Mouse (Mus musculus) MEL (cell line): Measurements from ENCODE around the gene Zup1. TPM values are rescaled to one million over a fixed set of nuclear protein-coding genes. Genes with fewer than 3 reads are reported as not detected.

Experiments
- DNase-seq: peaks from one replicate; pipeline ENCODE4 v3.0.0; 2011; ENCODE audit warnings: low read depth, low spot score
- H3K27ac ChIP-seq: 2 replicates; pipeline ENCODE4 v1.5.1; 2012; ENCODE audit warnings: low read depth, mild to moderate bottlenecking, control low read depth, low read length, moderate library complexity; ENCODE audit not compliant: control insufficient read depth
- H3K27me3 ChIP-seq, 2 experiments: fragments of 150-350 bp in 1 of 2; sonication (generic) in 1 of 2; 2 replicates each; pipeline ENCODE4 v1.6.1; 2012; ENCODE audit warnings: low read length in 2 of 2, mild to moderate bottlenecking in 2 of 2, improper control_type of control experiment in 1 of 2, moderate library complexity in 1 of 2; ENCODE audit not compliant: insufficient read depth in 2 of 2, control insufficient read depth in 1 of 2
- H3K36me3 ChIP-seq, 2 experiments: 2 replicates each; pipeline ENCODE4 v1.6.1; 2012 to 2014; ENCODE audit warnings: low read length in 2 of 2, improper control_type of control experiment in 1 of 2, inconsistent platforms in 1 of 2, mild to moderate bottlenecking in 1 of 2; ENCODE audit not compliant: insufficient read depth in 2 of 2, control insufficient read depth in 1 of 2
- H3K4me1 ChIP-seq, 2 experiments: fragments of 150-350 bp in 1 of 2; sonication (generic) in 1 of 2; 2 replicates each; pipeline ENCODE4 v1.6.1; 2012; ENCODE audit warnings: low read length in 2 of 2, improper control_type of control experiment in 1 of 2, mild to moderate bottlenecking in 1 of 2; ENCODE audit not compliant: insufficient read depth in 2 of 2, control insufficient read depth in 1 of 2
- H3K4me3 ChIP-seq, 2 experiments: fragments of 150-350 bp in 1 of 2; sonication (generic) in 1 of 2; 2 replicates each; pipeline ENCODE4 v1.5.1; 2012; ENCODE audit warnings: low read depth in 2 of 2, low read length in 2 of 2, mild to moderate bottlenecking in 2 of 2, moderate library complexity in 2 of 2, control low read depth in 1 of 2, improper control_type of control experiment in 1 of 2; ENCODE audit not compliant: control insufficient read depth in 1 of 2, insufficient read depth in 1 of 2
- H3K79me2 ChIP-seq: 2 replicates; pipeline ENCODE4 v1.6.1; 2012; ENCODE audit warnings: mild to moderate bottlenecking, low read length, moderate library complexity; ENCODE audit not compliant: control insufficient read depth, poor library complexity, insufficient read depth
- H3K9ac ChIP-seq: 2 replicates; pipeline ENCODE4 v1.6.1; 2012; ENCODE audit warnings: low read depth, mild to moderate bottlenecking, control low read depth, low read length, moderate library complexity; ENCODE audit not compliant: control insufficient read depth, poor library complexity, severe bottlenecking
- H3K9me3 ChIP-seq: fragments of 150-350 bp; sonication (generic); replicated peaks from 2 replicates; pipeline ENCODE4 v1.6.1; 2012; ENCODE audit warnings: mild to moderate bottlenecking, low read length, improper control_type of control experiment, moderate library complexity; ENCODE audit not compliant: insufficient read depth
- BHLHE40 ChIP-seq: IDR thresholded peaks from 2 replicates; pipeline ENCODE4 v1.6.1; 2012; ENCODE audit warnings: low read depth, mild to moderate bottlenecking, inconsistent platforms, low read length, improper control_type of control experiment, borderline replicate concordance
- CHD1 ChIP-seq: IDR thresholded peaks from 2 replicates; pipeline ENCODE4 v1.6.1; 2012; ENCODE audit warnings: low read depth, mild to moderate bottlenecking, inconsistent platforms, low read length, improper control_type of control experiment
- CHD2 ChIP-seq: IDR thresholded peaks from 2 replicates; pipeline ENCODE4 v1.6.1; 2011; ENCODE audit warnings: low read length, improper control_type of control experiment
- E2F4 ChIP-seq: IDR thresholded peaks from 2 replicates; pipeline ENCODE4 v1.6.1; 2011; ENCODE audit warnings: low read depth, low read length, improper control_type of control experiment, borderline replicate concordance
- ELF1 ChIP-seq: IDR thresholded peaks from 2 replicates; pipeline ENCODE4 v1.6.1; 2014; ENCODE audit warnings: low read depth, mild to moderate bottlenecking, inconsistent platforms, low read length, improper control_type of control experiment, moderate library complexity
- GATA1 ChIP-seq: IDR thresholded peaks from 2 replicates; pipeline ENCODE4 v1.6.1; 2011; ENCODE audit warnings: low read depth, low read length, improper control_type of control experiment
- HCFC1 ChIP-seq: IDR thresholded peaks from 2 replicates; pipeline ENCODE4 v1.6.1; 2012; ENCODE audit warnings: low read depth, mild to moderate bottlenecking, inconsistent platforms, low read length, improper control_type of control experiment, moderate library complexity
- JUND ChIP-seq: IDR thresholded peaks from 2 replicates; pipeline ENCODE4 v1.6.1; 2011; ENCODE audit warnings: low read depth, mild to moderate bottlenecking, improper control_type of control experiment, low read length
- KAT2A ChIP-seq: conservative IDR thresholded peaks from 2 replicates; pipeline ENCODE4 v1.6.1; 2012; ENCODE audit warnings: low read depth, low read length, improper control_type of control experiment, inconsistent platforms
- MAX ChIP-seq: IDR thresholded peaks from 2 replicates; pipeline ENCODE4 v1.6.1; 2011; ENCODE audit warnings: low read length, improper control_type of control experiment
- MXI1 ChIP-seq: IDR thresholded peaks from 2 replicates; pipeline ENCODE4 v1.6.1; 2011; ENCODE audit warnings: mild to moderate bottlenecking, low read depth, low read length, improper control_type of control experiment
- NELFE ChIP-seq: IDR thresholded peaks from 2 replicates; pipeline ENCODE4 v1.6.1; 2011; ENCODE audit warnings: low read depth, low read length, improper control_type of control experiment
- NRF1 ChIP-seq: IDR thresholded peaks from 2 replicates; pipeline ENCODE4 v1.6.1; 2014; ENCODE audit warnings: low read depth, mild to moderate bottlenecking, inconsistent platforms, low read length, improper control_type of control experiment, moderate library complexity; ENCODE audit not compliant: poor library complexity, insufficient read depth, severe bottlenecking
- POLR2A ChIP-seq, 2 experiments: IDR thresholded peaks; 2 replicates each; pipeline ENCODE4 v1.6.1; 2011 to 2012; ENCODE audit warnings: low read length in 2 of 2, mild to moderate bottlenecking in 2 of 2, control low read depth in 1 of 2, improper control_type of control experiment in 1 of 2, low read depth in 1 of 2, moderate library complexity in 1 of 2; ENCODE audit not compliant: control insufficient read depth in 1 of 2, insufficient read depth in 1 of 2, poor library complexity in 1 of 2
- POLR2AphosphoS5 ChIP-seq: IDR thresholded peaks from 2 replicates; pipeline ENCODE4 v1.6.1; 2012; ENCODE audit warnings: low read depth, borderline replicate concordance, mild to moderate bottlenecking, inconsistent platforms, low read length, moderate library complexity, mixed read lengths
- SIN3A ChIP-seq: IDR thresholded peaks from 2 replicates; pipeline ENCODE4 v1.6.1; 2012; ENCODE audit warnings: low read length, improper control_type of control experiment, inconsistent platforms
- SMC3 ChIP-seq: IDR thresholded peaks from 2 replicates; pipeline ENCODE4 v1.6.1; 2011; ENCODE audit warnings: low read depth, low read length, improper control_type of control experiment
- TAL1 ChIP-seq: IDR thresholded peaks from 2 replicates; pipeline ENCODE4 v1.6.1; 2012; ENCODE audit warnings: mild to moderate bottlenecking, inconsistent platforms, low read length, moderate library complexity, mixed read lengths
- TBP ChIP-seq: IDR thresholded peaks from 2 replicates; pipeline ENCODE4 v1.8.0; 2011; ENCODE audit warnings: low read depth, low read length, improper control_type of control experiment
- UBTF ChIP-seq: IDR thresholded peaks from 2 replicates; pipeline ENCODE4 v1.6.1; 2012; ENCODE audit warnings: low read depth, mild to moderate bottlenecking, inconsistent platforms, low read length, improper control_type of control experiment, moderate library complexity, borderline replicate concordance; ENCODE audit not compliant: insufficient read depth
- USF1 ChIP-seq: IDR thresholded peaks from 2 replicates; pipeline ENCODE4 v1.6.1; 2014; ENCODE audit warnings: low read depth, mild to moderate bottlenecking, inconsistent platforms, low read length, improper control_type of control experiment, moderate library complexity
- ZC3H11A ChIP-seq: IDR thresholded peaks from 2 replicates; pipeline ENCODE4 v1.6.1; 2012; ENCODE audit warnings: low read depth, mild to moderate bottlenecking, inconsistent platforms, low read length, improper control_type of control experiment
- ZKSCAN1 ChIP-seq: IDR thresholded peaks from 2 replicates; pipeline ENCODE4 v1.6.1; 2012; ENCODE audit warnings: low read depth, mild to moderate bottlenecking, inconsistent platforms, low read length, improper control_type of control experiment, moderate library complexity
- ZMIZ1 ChIP-seq: IDR thresholded peaks from 2 replicates; pipeline ENCODE4 v1.6.1; 2012; ENCODE audit warnings: low read depth, mild to moderate bottlenecking, inconsistent platforms, low read length, improper control_type of control experiment, moderate library complexity
- ZNF384 ChIP-seq: IDR thresholded peaks from 2 replicates; pipeline ENCODE4 v1.6.1; 2012; ENCODE audit warnings: low read depth, mild to moderate bottlenecking, inconsistent platforms, low read length, improper control_type of control experiment
- polyA plus RNA-seq, 2 experiments: library from polyadenylated mRNA; stranded (reverse) in 1 of 2; unstranded in 1 of 2; fragments of >175 nt in 1 of 2; fragments of >200 nt in 1 of 2; gene quantifications; 2 replicates each; pipeline versions ENCODE4 v1.2.1 to v1.2.4; 2012; ENCODE audit warnings: low replicate concordance in 2 of 2, low read depth in 1 of 2; ENCODE audit not compliant: insufficient read length in 2 of 2, insufficient read depth in 1 of 2, missing spikeins in 1 of 2
- total RNA-seq: library from RNA; depleted of rRNA; stranded (reverse); fragments of 300-350 nt; gene quantifications from 2 replicates; pipeline ENCODE4 v1.2.3, GENCODE M21; 2012

Zup1 gene
- total and polyA plus RNA-seq, 3 experiments, result 6.0 to 6.9 TPM; not detected in 1

GRCm38 (mm10) chr10:33872672-33873398 is 78.2 kb downstream of the Zup1 start:
- no peak overlapping the region for H3K9ac ChIP-seq

GRCm38 (mm10) chr10:33870441-33870840 is 80.6 kb downstream of the Zup1 start:
- Histone ChIP-seq H3K27ac (no peak overlapping the region), H3K4me3 (no peak overlapping the region), H3K9me3 (no peaks in the 10 kb centered on the region), H3K4me1 (no peaks in the 10 kb centered on the region), H3K9ac (no peak overlapping the region), H3K36me3 (no peaks in the 10 kb centered on the region), H3K79me2 (no peaks in the 10 kb centered on the region), H3K27me3 (no peaks in the 10 kb centered on the region)
- no peak for DNase-seq
- TF ChIP-seq BHLHE40 (no peak), ZC3H11A (no peak), E2F4 (no peak), NRF1 (no peak), UBTF (no peak), HCFC1 (no peak), ZKSCAN1 (no peak), USF1 (no peak), SMC3 (no peak), TBP (no peak), MAX (no peak), SIN3A (no peak), TAL1 (no peak), JUND (no peak), ZMIZ1 (no peak), CHD1 (no peak), ZNF384 (no peak), GATA1 (no peak), KAT2A (no peak), CHD2 (no peak)
- TF ChIP-seq, all 39 proteins: peak for 0

More at GRCm38 (mm10) chr10:33872672-33873398, 78.2 kb downstream of the Zup1 start:
- no peaks in the 10 kb centered on the region for H3K9me3 ChIP-seq
- no peak for TF ChIP-seq SMC3
- TF ChIP-seq POLR2AphosphoS5, result no peak
- TF ChIP-seq NELFE, result no peak
- no peak for TF ChIP-seq USF1
- TF ChIP-seq ZMIZ1, result no peak
- TF ChIP-seq HCFC1, result no peak
- no peak for TF ChIP-seq MXI1
- no peak for TF ChIP-seq POLR2A (IDR thresholded peaks at IDR 0.05; ENCODE audit: control insufficient read depth in 1 of 2, insufficient read depth in 1 of 2, low read depth in 1 of 2, low read length in 2 of 2, poor library complexity in 1 of 2)
- no peak for TF ChIP-seq TAL1
- no peak for TF ChIP-seq ELF1
- no peak for TF ChIP-seq ZNF384
- TF ChIP-seq, all 39 proteins: peak for 0
- Histone ChIP-seq H3K27ac (no peak overlapping the region), H3K4me1 (no peaks in the 10 kb centered on the region), H3K27me3 (no peaks in the 10 kb centered on the region), H3K36me3 (no peaks in the 10 kb centered on the region), H3K79me2 (no peaks in the 10 kb centered on the region), H3K4me3 (no peak overlapping the region)
- no peak for DNase-seq
